Mouse (Mus musculus): ENCODE results near the gene Setd6. TPM values are rescaled to one million over a fixed set of nuclear protein-coding genes. Genes with fewer than 3 reads are reported as not detected.

The Setd6 gene
- polyA plus RNA-seq, 1 experiment from 2014 or later, result 19.9 TPM

GRCm38 (mm10) chr8:95696661-95697060, 19.0 kb upstream of the Setd6 start:
- no peak overlapping the region for H3K9ac ChIP-seq (ENCODE audit: low read length)
- ATAC-seq (ENCODE audit: low FRiP score, low TSS enrichment), result no peak
- no peaks in the 10 kb centered on the region for H3K4me1 ChIP-seq (replicated peaks; ENCODE audit: control insufficient read depth, insufficient read depth)
- no peak for TF ChIP-seq EP300 (optimal IDR thresholded peaks at IDR 0.05)
- TF ChIP-seq CTCF (IDR thresholded peaks at IDR 0.05; ENCODE audit: low read depth), result no peak
- no peak for DNase-seq (ENCODE audit: low spot score)
- H3K27me3 ChIP-seq (ENCODE audit: control insufficient read depth, insufficient read depth, low read length), result no peaks in the 10 kb centered on the region
- no peak overlapping the region for H3K4me3 ChIP-seq (ENCODE audit: low read depth, low read length)
- H3K9me3 ChIP-seq (ENCODE audit: control insufficient read depth, low read length), result no peaks in the 10 kb centered on the region
- H3K36me3 ChIP-seq (ENCODE audit: control insufficient read depth, insufficient read depth, low read length), result no peaks in the 10 kb centered on the region
- 39% methylated on average over 8 of the region's 8 CpGs for WGBS
- H3K27ac ChIP-seq (replicated peaks), result no peak overlapping the region
- H3K4me2 ChIP-seq (replicated peaks; ENCODE audit: low read depth), result no peak overlapping the region

GRCm38 (mm10) chr8:95697128-95697527, 18.6 kb upstream of the Setd6 start:
- DNase-seq (ENCODE audit: low spot score) (peak; percentile 85), ATAC-seq (ENCODE audit: low FRiP score, low TSS enrichment) (peak; percentile 58; the same call in 1 of the 2 replicates)
- Histone ChIP-seq H3K9me3 (ENCODE audit: control insufficient read depth, low read length) (no peaks in the 10 kb centered on the region), H3K4me1 (replicated peaks; ENCODE audit: control insufficient read depth, insufficient read depth) (no peaks in the 10 kb centered on the region), H3K36me3 (ENCODE audit: control insufficient read depth, insufficient read depth, low read length) (no peaks in the 10 kb centered on the region), H3K27me3 (ENCODE audit: control insufficient read depth, insufficient read depth, low read length) (no peaks in the 10 kb centered on the region), H3K4me3 (ENCODE audit: low read depth, low read length) (no peak overlapping the region), H3K4me2 (replicated peaks; ENCODE audit: low read depth) (no peak overlapping the region), H3K27ac (replicated peaks) (no peak overlapping the region), H3K9ac (ENCODE audit: low read length) (no peak overlapping the region)
- TF ChIP-seq CTCF (IDR thresholded peaks at IDR 0.05; ENCODE audit: low read depth) (peak; percentile 97), EP300 (optimal IDR thresholded peaks at IDR 0.05) (no peak)
- WGBS, result under 1% methylated on average over 11 of the region's 11 CpGs

GRCm38 (mm10) chr8:95698179-95698578, 17.5 kb upstream of the Setd6 start:
- Histone ChIP-seq H3K4me1 (replicated peaks; ENCODE audit: control insufficient read depth, insufficient read depth) (no peaks in the 10 kb centered on the region), H3K4me2 (replicated peaks; ENCODE audit: low read depth) (no peak overlapping the region), H3K27ac (replicated peaks) (no peak overlapping the region), H3K4me3 (ENCODE audit: low read depth, low read length) (no peak overlapping the region), H3K36me3 (ENCODE audit: control insufficient read depth, insufficient read depth, low read length) (no peaks in the 10 kb centered on the region), H3K9me3 (ENCODE audit: control insufficient read depth, low read length) (no peaks in the 10 kb centered on the region), H3K9ac (ENCODE audit: low read length) (no peak overlapping the region), H3K27me3 (ENCODE audit: control insufficient read depth, insufficient read depth, low read length) (no peaks in the 10 kb centered on the region)
- no peak for TF ChIP-seq EP300 (optimal IDR thresholded peaks at IDR 0.05)
- TF ChIP-seq CTCF (IDR thresholded peaks at IDR 0.05; ENCODE audit: low read depth), result no peak
- no peak for DNase-seq (ENCODE audit: low spot score)
- WGBS, result 36% methylated on average over 6 of the region's 6 CpGs
- no peak for ATAC-seq (ENCODE audit: low FRiP score, low TSS enrichment)

GRCm38 (mm10) chr8:95700282-95700681, 15.4 kb upstream of the Setd6 start:
- TF ChIP-seq EP300 (optimal IDR thresholded peaks at IDR 0.05), result no peak
- no peak for TF ChIP-seq CTCF (IDR thresholded peaks at IDR 0.05; ENCODE audit: low read depth)
- H3K4me1 ChIP-seq (replicated peaks; ENCODE audit: control insufficient read depth, insufficient read depth), result no peaks in the 10 kb centered on the region
- no peaks in the 10 kb centered on the region for H3K27me3 ChIP-seq (ENCODE audit: control insufficient read depth, insufficient read depth, low read length)
- 65% methylated on average over 9 of the region's 9 CpGs for WGBS
- no peak overlapping the region for H3K27ac ChIP-seq (replicated peaks)
- no peaks in the 10 kb centered on the region for H3K36me3 ChIP-seq (ENCODE audit: control insufficient read depth, insufficient read depth, low read length)
- DNase-seq (ENCODE audit: low spot score) (no peak), ATAC-seq (ENCODE audit: low FRiP score, low TSS enrichment) (no peak)
- H3K4me2 ChIP-seq (replicated peaks; ENCODE audit: low read depth), result no peak overlapping the region
- no peaks in the 10 kb centered on the region for H3K9me3 ChIP-seq (ENCODE audit: control insufficient read depth, low read length)
- no peak overlapping the region for H3K9ac ChIP-seq (ENCODE audit: low read length)
- H3K4me3 ChIP-seq (ENCODE audit: low read depth, low read length), result no peak overlapping the region

- Histone ChIP-seq H3K4me1 (replicated peaks; ENCODE audit: control insufficient read depth, insufficient read depth) (no peaks in the 10 kb centered on the region), H3K4me3 (ENCODE audit: low read depth, low read length) (no peak overlapping the region), H3K27me3 (ENCODE audit: control insufficient read depth, insufficient read depth, low read length) (no peaks in the 10 kb centered on the region), H3K9ac (ENCODE audit: low read length) (no peak overlapping the region), H3K4me2 (replicated peaks; ENCODE audit: low read depth) (no peak overlapping the region), H3K27ac (replicated peaks) (no peak overlapping the region), H3K36me3 (ENCODE audit: control insufficient read depth, insufficient read depth, low read length) (no peaks in the 10 kb centered on the region; the same call in 1 of the 2 replicates), H3K9me3 (ENCODE audit: control insufficient read depth, low read length) (no peaks in the 10 kb centered on the region)
- 79% methylated on average over 4 of the region's 4 CpGs for WGBS
- ATAC-seq (ENCODE audit: low FRiP score, low TSS enrichment), result no peak
- no peak for DNase-seq (ENCODE audit: low spot score)
- TF ChIP-seq CTCF (IDR thresholded peaks at IDR 0.05; ENCODE audit: low read depth) (no peak), EP300 (optimal IDR thresholded peaks at IDR 0.05) (no peak)
These were observed 13.9 kb upstream of the Setd6 start for GRCm38 (mm10) chr8:95701809-95702208.

- no peaks in the 10 kb centered on the region for H3K27me3 ChIP-seq (ENCODE audit: control insufficient read depth, insufficient read depth, low read length)
- under 1% methylated on average over 34 of the region's 34 CpGs for WGBS
These were observed 12.9 kb upstream of the Setd6 start for GRCm38 (mm10) chr8:95702480-95703446.

More at GRCm38 (mm10) chr8:95702480-95703446, 12.9 kb upstream of the Setd6 start:
- peak overlapping the region; percentile 64 for H3K9ac ChIP-seq (ENCODE audit: low read length)
- ATAC-seq (ENCODE audit: low FRiP score, low TSS enrichment) (peak; percentile 87), DNase-seq (ENCODE audit: low spot score) (peak; percentile 83)
- H3K36me3 ChIP-seq (ENCODE audit: control insufficient read depth, insufficient read depth, low read length), result no peaks in the 10 kb centered on the region; the same call in 1 of the 2 replicates
- H3K4me1 ChIP-seq (replicated peaks; ENCODE audit: control insufficient read depth, insufficient read depth), result no peaks in the 10 kb centered on the region
- H3K27ac ChIP-seq (replicated peaks), result 0 out of 2 replicates have a peak overlapping the region, but pooled peaks have one; percentile 18
- H3K4me2 ChIP-seq (replicated peaks; ENCODE audit: low read depth), result peak overlapping the region; percentile 99
- H3K9me3 ChIP-seq (ENCODE audit: control insufficient read depth, low read length), result no peaks in the 10 kb centered on the region
- no peak for TF ChIP-seq EP300 (optimal IDR thresholded peaks at IDR 0.05)
- TF ChIP-seq CTCF (IDR thresholded peaks at IDR 0.05; ENCODE audit: low read depth), result no peak
- peak overlapping the region; percentile 61 for H3K4me3 ChIP-seq (ENCODE audit: low read depth, low read length)

Measured in stomach, postnatal 0 days (tissue).